Mouse (Mus musculus): Measurements from ENCODE around the gene Dhx8.

The Dhx8 gene

DNA sequence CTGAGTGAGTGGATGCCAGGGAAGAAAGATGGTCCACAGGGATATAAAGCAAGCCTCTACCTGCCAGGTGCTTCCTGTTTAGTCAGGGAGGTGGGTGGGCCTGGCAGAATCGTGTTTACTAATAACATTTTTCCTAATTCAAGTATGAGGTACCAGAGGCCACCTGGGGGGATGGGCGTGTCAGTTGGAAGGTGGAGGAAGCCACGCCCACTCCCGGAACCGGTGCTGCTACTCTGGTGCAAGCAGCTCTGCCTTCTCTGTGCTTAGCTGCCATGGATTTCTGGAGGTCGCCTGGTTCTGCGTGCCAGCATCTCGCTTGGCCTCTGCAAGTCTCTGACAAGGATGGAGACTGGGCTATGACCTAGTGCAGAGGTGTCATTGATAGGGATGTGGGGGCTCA lies 65.4 kb downstream of the Dhx8 start:
- no peak for DNase-seq (ENCODE audit: low spot score)

GRCm38 (mm10) chr11:101801386-101801785 lies 68.7 kb downstream of the Dhx8 start:
- no peak for DNase-seq (ENCODE audit: low spot score)

- no peak for DNase-seq (ENCODE audit: low spot score)
Measured at GRCm38 (mm10) chr11:101805113-101805704, 72.5 kb downstream of the Dhx8 start.

- no peak for DNase-seq (ENCODE audit: low spot score)
Measured at GRCm38 (mm10) chr11:101806741-101807140, 74.0 kb downstream of the Dhx8 start.

- no peak for DNase-seq (ENCODE audit: low spot score)
Measured at GRCm38 (mm10) chr11:101807266-101807665, 74.5 kb downstream of the Dhx8 start.

DNA sequence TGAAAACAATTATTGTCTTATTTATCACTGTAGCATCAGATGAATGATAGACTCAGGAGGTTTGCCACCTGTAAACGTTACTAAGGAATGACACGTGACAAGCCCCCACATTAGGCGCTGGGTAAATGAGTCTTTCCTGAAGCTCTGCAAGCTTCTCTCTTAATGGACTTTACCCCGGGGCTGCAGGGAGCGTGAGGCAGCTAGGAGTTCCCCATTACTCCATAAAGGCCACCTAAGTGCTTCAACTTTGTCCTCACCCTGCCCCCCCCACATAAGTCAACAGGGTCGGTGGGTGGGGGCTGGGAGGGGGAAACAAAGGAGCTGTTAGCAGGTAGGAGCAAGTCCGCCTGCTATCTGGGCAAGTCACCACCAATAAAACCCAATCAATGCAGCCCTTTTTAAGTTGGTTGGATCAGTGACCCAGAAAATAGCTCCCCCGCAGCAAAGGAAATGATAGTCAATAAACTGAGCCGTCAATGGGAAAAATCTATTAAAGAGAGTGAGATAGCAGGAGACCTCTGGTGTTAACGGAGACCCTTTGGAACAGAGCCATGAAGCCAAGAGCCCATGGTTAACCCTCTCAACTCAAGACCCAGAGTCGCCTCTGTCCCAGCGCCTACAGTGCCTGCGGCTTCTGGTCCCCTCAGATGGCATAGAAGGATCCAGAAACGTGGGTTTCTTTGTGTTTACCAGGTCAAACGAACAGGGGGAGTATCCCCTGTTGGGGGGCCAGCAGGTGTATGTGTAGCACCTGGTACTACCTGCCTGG lies 76.5 kb downstream of the Dhx8 start:
- no peak for DNase-seq (ENCODE audit: low spot score)

DNA sequence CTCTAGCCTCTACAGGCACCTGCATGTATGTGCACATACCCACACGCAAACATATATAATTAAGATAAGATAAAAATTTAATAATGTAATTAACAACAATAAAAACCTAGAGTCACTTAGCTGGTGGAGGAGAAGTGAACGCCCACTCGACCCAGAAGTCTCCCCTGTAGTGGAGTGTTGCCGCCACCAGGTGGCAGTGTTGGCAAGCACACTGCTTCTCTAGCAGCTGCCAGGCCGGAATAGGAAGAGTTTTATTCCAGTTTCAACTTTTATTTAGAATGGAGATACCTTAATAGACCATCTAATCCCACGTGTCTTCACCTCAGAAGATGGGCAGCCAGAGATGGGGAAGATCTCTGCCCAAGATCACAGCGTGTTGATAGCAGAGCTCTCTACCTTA lies 80.5 kb downstream of the Dhx8 start:
- DNase-seq (ENCODE audit: low spot score): peak; percentile 84

- peak; percentile 44 for DNase-seq (ENCODE audit: low spot score)
Measured at GRCm38 (mm10) chr11:101814375-101815102, 81.8 kb downstream of the Dhx8 start.

- no peak for DNase-seq (ENCODE audit: low spot score)
Measured at GRCm38 (mm10) chr11:101815103-101816085, 82.7 kb downstream of the Dhx8 start.
